Mouse (Mus musculus) lung, embryonic 14.5 days (tissue): ENCODE results near the gene 2610002M06Rik. TPM values are rescaled to one million over a fixed set of nuclear protein-coding genes. Genes with fewer than 3 reads are reported as not detected.
A peak's percentile ranks its signal among the peaks of the same experiment; 100 is the strongest.

Experiments used
- ATAC-seq: fragments of 200-750 bp; cut with Nextera tagmentation; 2 replicates; pipeline ENCODE4 v1.8.0; 2017; ENCODE audit warnings: mild to moderate bottlenecking, moderate TSS enrichment, moderate library complexity; ENCODE audit not compliant: insufficient read depth
- DNase-seq: peaks from one replicate; pipeline ENCODE4 v3.0.0-alpha.2; 2015
- H3K27ac ChIP-seq: fragments of 300-500 bp; sonication (generic); 2 replicates; pipeline ENCODE4 v1.5.1; 2014; ENCODE audit warnings: low read depth, mild to moderate bottlenecking, moderate library complexity
- H3K27me3 ChIP-seq: fragments of 300-500 bp; sonication (generic); 2 replicates; pipeline ENCODE4 v1.6.1; 2014; ENCODE audit warnings: low read length, control low read depth; ENCODE audit not compliant: insufficient read depth
- H3K36me3 ChIP-seq: fragments of 300-500 bp; sonication (generic); 2 replicates; pipeline ENCODE4 v1.6.1; 2014; ENCODE audit warnings: control low read depth; ENCODE audit not compliant: insufficient read depth
- H3K4me1 ChIP-seq: fragments of 300-500 bp; sonication (generic); 2 replicates; pipeline ENCODE4 v1.6.1; 2014; ENCODE audit warnings: antibody characterized with exemption, control low read depth; ENCODE audit not compliant: insufficient read depth
- H3K4me2 ChIP-seq: fragments of 300-500 bp; sonication (generic); 2 replicates; pipeline ENCODE4 v1.6.1; 2014; ENCODE audit warnings: mild to moderate bottlenecking
- H3K4me3 ChIP-seq: fragments of 300-500 bp; sonication (generic); 2 replicates; pipeline ENCODE4 v1.5.1; 2014; ENCODE audit warnings: low read depth, low read length
- H3K9ac ChIP-seq: fragments of 300-500 bp; sonication (generic); 2 replicates; pipeline ENCODE4 v1.6.1; 2014
- H3K9me3 ChIP-seq: fragments of 300-500 bp; sonication (generic); 2 replicates; pipeline ENCODE4 v1.6.1; 2016; ENCODE audit warnings: low read depth, low read length, control low read depth
- CTCF ChIP-seq: IDR thresholded peaks from 2 replicates; pipeline ENCODE4 v1.5.1; 2016; ENCODE audit warnings: antibody characterized with exemption, low read depth
- WGBS: fragments of 180-500 bp; shearing (Covaris S2); extraction: QIAGEN DNeasy Blood & Tissue Kit; methylation state at CpG from one replicate; pipeline ENCODE4 v1.1.7; 2014; 5-methylcytosine and 5-hydroxymethylcytosine counted together
- polyA plus RNA-seq: library from polyadenylated mRNA; unstranded; fragments of >200 nt; fragmentation: Nextera tagmentation; extraction: Ambion mirVana; gene quantifications from 2 replicates; pipeline ENCODE4 v1.2.1, GENCODE M21; 2014

2610002M06Rik gene
- polyA plus RNA-seq, 1 experiment from 2014 or later: 12.3 TPM

GRCm38 (mm10) chrX:107792290-107792689 is 23.8 kb downstream of the 2610002M06Rik start, which contains the start of gene Tent5d:
Gene Tent5d, plus strand, starts transcription at chrX:107792590.
- no peak within 1 kb of the TSS for H3K4me3 ChIP-seq
- H3K4me1 ChIP-seq: no peaks in the 10 kb centered on the region
- H3K27ac ChIP-seq: no peak within 1 kb of the TSS
- H3K36me3 ChIP-seq: 0 out of 2 replicates have a peak, but pooled peaks cover 3% of the 10 kb centered on the region
- TF ChIP-seq CTCF: no peak
- no peak within 1 kb of the TSS for H3K4me2 ChIP-seq
- WGBS: 63% methylated on average over 1 of the region's 1 CpGs
- ATAC-seq: no peak
- DNase-seq: no peak
- H3K9ac ChIP-seq: no peak within 1 kb of the TSS
- H3K27me3 ChIP-seq: no peaks in the 10 kb centered on the region
- no peaks in the 10 kb centered on the region for H3K9me3 ChIP-seq

- Histone ChIP-seq H3K4me2 (no peak overlapping the region), H3K4me3 (no peak overlapping the region), H3K4me1 (no peaks in the 10 kb centered on the region), H3K36me3 (0 out of 2 replicates have a peak, but pooled peaks cover 3% of the 10 kb centered on the region), H3K9me3 (no peaks in the 10 kb centered on the region), H3K9ac (no peak overlapping the region), H3K27ac (no peak overlapping the region), H3K27me3 (no peaks in the 10 kb centered on the region)
- TF ChIP-seq CTCF: no peak
- DNase-seq (peak; percentile 62), ATAC-seq (no peak)
- 25% methylated on average over 8 of the region's 8 CpGs for WGBS
These were observed 25.2 kb downstream of the 2610002M06Rik start for GRCm38 (mm10) chrX:107790750-107791493.

GRCm38 (mm10) chrX:107790136-107790535 is 26.0 kb downstream of the 2610002M06Rik start:
- Histone ChIP-seq H3K9me3 (no peaks in the 10 kb centered on the region), H3K27me3 (no peaks in the 10 kb centered on the region), H3K4me2 (no peak overlapping the region), H3K27ac (no peak overlapping the region), H3K36me3 (0 out of 2 replicates have a peak, but pooled peaks cover 3% of the 10 kb centered on the region), H3K9ac (no peak overlapping the region), H3K4me1 (no peaks in the 10 kb centered on the region), H3K4me3 (no peak overlapping the region)
- 58% methylated on average over 1 of the region's 1 CpGs for WGBS
- TF ChIP-seq CTCF: no peak
- DNase-seq (peak; percentile 1), ATAC-seq (no peak)

- H3K4me1 ChIP-seq: no peaks in the 10 kb centered on the region
These were observed 48.2 kb downstream of the 2610002M06Rik start for GRCm38 (mm10) chrX:107767896-107768295.

More at GRCm38 (mm10) chrX:107767896-107768295, 48.2 kb downstream of the 2610002M06Rik start:
- peak; percentile 49 for DNase-seq
- peak; percentile 29; the same call in 1 of the 2 replicates for TF ChIP-seq CTCF
- no peak for ATAC-seq
- H3K27ac ChIP-seq: no peak overlapping the region
- no peak overlapping the region for H3K9ac ChIP-seq
- WGBS: 20% methylated on average over 3 of the region's 3 CpGs
- H3K36me3 ChIP-seq: no peaks in the 10 kb centered on the region
- H3K4me2 ChIP-seq: no peak overlapping the region
- H3K4me3 ChIP-seq: no peak overlapping the region
- H3K27me3 ChIP-seq: no peaks in the 10 kb centered on the region
- H3K9me3 ChIP-seq: no peaks in the 10 kb centered on the region

Other genes with a start within 250 kb of the 2610002M06Rik start
- gene Tbx22, start 148.4 kb downstream of the 2610002M06Rik start, polyA plus RNA-seq: 0.08 TPM in 2 replicates
- 0.14 TPM in 1 of 2 replicates, not detected in the other for gene Tent5d, start 23.7 kb downstream of the 2610002M06Rik start, polyA plus RNA-seq
- not detected in 2 replicates for gene Gm732, start 132.1 kb upstream of the 2610002M06Rik start, polyA plus RNA-seq